Mouse (Mus musculus) heart, postnatal 0 days (tissue): ENCODE measurements at regions not wholly inside any gene's neighbourhood (a gene's known extent, or its start where the extent isn't known, plus 50 kb on each side); places are given as distances from the start of the nearest gene placed in this dataset.

Experiments used
- ATAC-seq: fragments of 200-750 bp; cut with Nextera tagmentation; 2 replicates; pipeline ENCODE4 v1.8.0; 2017; ENCODE audit warnings: low read depth, moderate number of reproducible peaks, moderate library complexity; ENCODE audit not compliant: insufficient read depth
- DNase-seq: peaks from one replicate; pipeline ENCODE4 v3.0.0-alpha.2; 2016; ENCODE audit warnings: low spot score
- H3K27ac ChIP-seq: fragments of 300-500 bp; sonication (generic); 2 replicates; pipeline ENCODE4 v1.5.1; 2014; ENCODE audit warnings: low read depth, mild to moderate bottlenecking
- H3K27me3 ChIP-seq: fragments of 300-500 bp; sonication (generic); 2 replicates; pipeline ENCODE4 v1.6.1; 2014; ENCODE audit warnings: low read length, mixed read lengths; ENCODE audit not compliant: control insufficient read depth, insufficient read depth
- H3K36me3 ChIP-seq: fragments of 300-500 bp; sonication (generic); replicated peaks from 2 replicates; pipeline ENCODE4 v1.6.1; 2014; ENCODE audit warnings: low read length, mixed read lengths; ENCODE audit not compliant: control insufficient read depth, insufficient read depth
- H3K4me1 ChIP-seq: fragments of 300-500 bp; sonication (generic); 2 replicates; pipeline ENCODE4 v1.6.1; 2014; ENCODE audit warnings: antibody characterized with exemption; ENCODE audit not compliant: control insufficient read depth, insufficient read depth
- H3K4me2 ChIP-seq: fragments of 300-500 bp; sonication (generic); 2 replicates; pipeline ENCODE4 v1.6.1; 2014; ENCODE audit warnings: low read depth, mild to moderate bottlenecking, low read length, moderate library complexity
- H3K4me3 ChIP-seq: fragments of 300-500 bp; sonication (generic); 2 replicates; pipeline ENCODE4 v1.5.1; 2014; ENCODE audit warnings: low read depth, low read length
- H3K9ac ChIP-seq: fragments of 300-500 bp; sonication (generic); replicated peaks from 2 replicates; pipeline ENCODE4 v1.6.1; 2014; ENCODE audit warnings: low read depth, low read length, mixed read lengths
- H3K9me3 ChIP-seq: fragments of 300-500 bp; sonication (generic); replicated peaks from 2 replicates; pipeline ENCODE4 v1.6.1; 2016; ENCODE audit warnings: low read length; ENCODE audit not compliant: control insufficient read depth
- CTCF ChIP-seq: IDR thresholded peaks from 2 replicates; pipeline ENCODE4 v1.5.1; 2016; ENCODE audit warnings: antibody characterized with exemption, control low read depth, low read depth
- EP300 ChIP-seq: IDR thresholded peaks from 2 replicates; pipeline ENCODE4 v1.6.1; 2016; ENCODE audit warnings: antibody characterized with exemption, low read depth
- WGBS: fragments of 180-500 bp; shearing (Covaris S2); extraction: QIAGEN DNeasy Blood & Tissue Kit; methylation state at CpG from one replicate; pipeline ENCODE4 v1.1.7; 2014; 5-methylcytosine and 5-hydroxymethylcytosine counted together

DNA sequence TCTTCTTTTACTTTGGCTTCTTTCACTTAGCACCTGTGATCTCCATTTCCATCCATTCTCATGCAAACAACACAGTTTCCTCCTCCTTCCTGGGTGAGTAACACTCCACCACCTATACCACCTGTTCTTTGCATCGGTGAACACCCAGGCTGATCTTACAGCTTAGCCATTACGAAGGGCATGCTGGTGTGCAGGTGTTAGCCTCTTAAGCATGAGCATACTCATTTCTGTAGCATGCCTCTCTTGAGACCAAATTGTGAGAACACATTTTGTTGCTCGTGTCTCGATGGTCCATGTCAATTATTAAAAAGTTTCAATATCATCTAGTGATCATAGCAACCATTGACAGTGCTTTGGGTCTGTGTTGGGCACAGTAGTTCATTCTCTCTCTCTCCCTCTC lies 80.8 kb downstream of the Gm33543 start:
- Histone ChIP-seq H3K27ac (no peak overlapping the region), H3K4me3 (no peak overlapping the region), H3K9me3 (no peaks in the 10 kb centered on the region), H3K36me3 (no peaks in the 10 kb centered on the region), H3K9ac (no peak overlapping the region), H3K27me3 (no peaks in the 10 kb centered on the region), H3K4me2 (no peak overlapping the region), H3K4me1 (no peaks in the 10 kb centered on the region)
- no peak for ATAC-seq
- WGBS = 88% methylated on average over 4 of the region's 4 CpGs
- TF ChIP-seq EP300 (no peak), CTCF (no peak)
- no peak for DNase-seq

DNA sequence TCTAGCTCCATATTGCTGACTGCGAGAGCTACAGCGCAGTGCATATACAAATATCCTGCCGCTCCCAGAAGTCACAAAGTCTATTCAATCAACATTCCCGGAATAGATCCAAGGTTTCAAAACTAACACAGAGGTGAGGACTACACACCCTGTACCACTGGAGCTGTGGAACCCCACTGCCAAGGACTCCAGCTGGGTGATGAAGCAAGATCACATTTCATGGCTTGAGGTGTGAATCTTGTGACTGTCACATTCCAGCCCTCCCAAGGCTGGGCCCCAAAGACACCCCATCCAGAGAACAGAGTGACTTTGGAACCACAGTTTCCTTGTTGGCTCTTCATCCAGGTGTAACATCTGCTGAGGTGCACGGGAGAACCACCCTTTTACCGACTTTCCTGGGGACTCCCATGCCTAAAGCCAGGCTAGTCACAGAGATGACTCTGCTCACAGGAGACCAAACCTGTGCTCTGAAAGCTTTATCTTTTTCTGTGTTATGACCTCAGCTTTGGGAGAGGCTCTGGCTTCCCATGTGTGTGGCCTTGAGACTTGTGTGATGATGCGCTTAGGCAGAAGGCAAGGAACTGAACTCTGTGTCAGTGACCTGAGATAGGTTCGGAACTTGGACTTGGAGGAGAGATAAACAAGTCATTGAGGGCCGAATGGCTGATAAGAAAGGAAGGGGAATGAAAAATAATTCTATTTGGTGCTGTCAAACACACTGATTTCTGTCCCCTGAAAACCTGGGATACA lies 82.4 kb downstream of the Gm33543 start:
- 65% methylated on average over 9 of the region's 9 CpGs for WGBS
- H3K4me3 ChIP-seq = no peak overlapping the region
- no peaks in the 10 kb centered on the region for H3K4me1 ChIP-seq
- no peaks in the 10 kb centered on the region for H3K27me3 ChIP-seq
- DNase-seq (no peak), ATAC-seq (no peak)
- H3K27ac ChIP-seq = no peak overlapping the region
- TF ChIP-seq CTCF (no peak), EP300 (no peak)
- no peak overlapping the region for H3K9ac ChIP-seq
- no peak overlapping the region for H3K4me2 ChIP-seq
- no peaks in the 10 kb centered on the region for H3K9me3 ChIP-seq
- no peaks in the 10 kb centered on the region for H3K36me3 ChIP-seq

DNA sequence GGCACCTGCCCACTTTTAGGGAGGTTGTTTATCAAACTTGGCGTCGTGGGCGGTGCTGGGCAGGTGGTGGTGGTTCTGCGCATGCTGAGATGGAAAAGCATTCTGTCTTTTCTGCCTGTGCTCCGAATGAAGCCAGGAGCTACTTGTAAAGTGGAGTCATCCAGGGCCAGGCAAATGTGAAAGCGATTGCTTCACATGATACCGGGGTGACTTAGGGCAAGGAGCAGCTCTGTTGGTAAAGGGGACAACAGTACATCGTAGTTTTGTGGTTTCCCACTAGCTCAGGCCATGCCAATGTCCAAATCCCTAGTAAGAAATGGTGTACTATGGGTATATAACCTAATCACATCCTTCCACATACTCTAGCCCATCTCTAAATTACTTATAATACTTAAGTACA lies 84.5 kb downstream of the Gm33543 start:
- no peaks in the 10 kb centered on the region for H3K4me1 ChIP-seq
- no peaks in the 10 kb centered on the region for H3K9me3 ChIP-seq
- no peak overlapping the region for H3K4me2 ChIP-seq
- no peak for ATAC-seq
- H3K4me3 ChIP-seq = no peak overlapping the region
- no peaks in the 10 kb centered on the region for H3K36me3 ChIP-seq
- H3K27ac ChIP-seq = no peak overlapping the region
- no peak overlapping the region for H3K9ac ChIP-seq
- H3K27me3 ChIP-seq = no peaks in the 10 kb centered on the region
- WGBS = 87% methylated on average over 8 of the region's 8 CpGs
- no peak for DNase-seq
- no peak for TF ChIP-seq CTCF
- TF ChIP-seq EP300 = no peak

DNA sequence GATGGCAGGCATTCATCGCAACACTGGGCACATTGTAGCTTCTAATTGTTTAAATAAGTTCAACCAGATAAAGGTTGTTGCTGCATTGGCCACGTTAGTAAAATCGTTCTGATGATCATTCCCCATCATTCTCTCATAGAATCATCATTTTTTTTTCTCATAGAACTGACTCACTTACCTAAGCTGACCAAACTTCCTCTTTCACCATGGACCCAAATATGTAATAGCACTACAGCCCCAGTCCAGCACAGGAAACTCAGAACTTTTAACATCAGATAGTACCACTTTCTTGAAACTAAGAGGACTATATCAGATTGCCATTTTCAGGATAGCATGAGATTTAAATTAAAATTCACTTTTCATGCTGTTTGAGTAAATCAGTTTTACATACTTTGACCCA lies 82.2 kb upstream of the Anapc15-ps start:
- TF ChIP-seq CTCF (no peak), EP300 (no peak)
- H3K27me3 ChIP-seq = no peaks in the 10 kb centered on the region
- DNase-seq = no peak
- no peak for ATAC-seq
- H3K27ac ChIP-seq = no peak overlapping the region
- H3K36me3 ChIP-seq = no peaks in the 10 kb centered on the region
- no peak overlapping the region for H3K4me3 ChIP-seq
- H3K9me3 ChIP-seq = no peaks in the 10 kb centered on the region
- H3K4me1 ChIP-seq = no peaks in the 10 kb centered on the region
- no peak overlapping the region for H3K4me2 ChIP-seq
- 84% methylated on average over 3 of the region's 3 CpGs for WGBS
- no peak overlapping the region for H3K9ac ChIP-seq

DNA sequence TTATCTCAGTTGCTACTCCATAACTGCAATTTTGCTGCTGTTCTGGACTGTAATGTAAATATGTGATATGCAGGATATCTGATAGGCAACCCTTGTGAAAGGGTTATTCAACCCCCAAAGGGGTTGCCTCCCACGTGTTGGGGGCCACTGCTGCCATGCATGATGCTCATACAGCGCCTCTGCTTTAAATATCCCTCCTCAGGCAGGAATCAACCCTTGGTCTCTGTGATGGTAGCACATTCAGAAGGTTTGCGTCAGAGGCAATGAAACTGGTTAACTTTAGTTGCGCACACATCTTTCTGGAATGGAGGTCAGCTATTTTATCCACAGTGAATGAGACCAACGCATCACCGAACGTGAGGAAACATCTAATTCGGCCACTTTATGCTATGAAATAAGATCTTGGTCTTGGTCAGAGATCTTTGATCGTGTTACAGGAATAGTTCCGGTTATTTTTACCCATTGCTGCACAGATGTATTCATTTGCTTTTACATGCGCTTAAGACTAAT lies 80.2 kb upstream of the Anapc15-ps start:
- ATAC-seq (no peak), DNase-seq (no peak)
- Histone ChIP-seq H3K36me3 (no peaks in the 10 kb centered on the region), H3K27me3 (no peaks in the 10 kb centered on the region), H3K4me1 (no peaks in the 10 kb centered on the region), H3K4me3 (no peak overlapping the region), H3K27ac (no peak overlapping the region), H3K9ac (no peak overlapping the region), H3K4me2 (no peak overlapping the region), H3K9me3 (no peaks in the 10 kb centered on the region)
- WGBS = 87% methylated on average over 11 of the region's 11 CpGs
- TF ChIP-seq CTCF (no peak), EP300 (no peak)

DNA sequence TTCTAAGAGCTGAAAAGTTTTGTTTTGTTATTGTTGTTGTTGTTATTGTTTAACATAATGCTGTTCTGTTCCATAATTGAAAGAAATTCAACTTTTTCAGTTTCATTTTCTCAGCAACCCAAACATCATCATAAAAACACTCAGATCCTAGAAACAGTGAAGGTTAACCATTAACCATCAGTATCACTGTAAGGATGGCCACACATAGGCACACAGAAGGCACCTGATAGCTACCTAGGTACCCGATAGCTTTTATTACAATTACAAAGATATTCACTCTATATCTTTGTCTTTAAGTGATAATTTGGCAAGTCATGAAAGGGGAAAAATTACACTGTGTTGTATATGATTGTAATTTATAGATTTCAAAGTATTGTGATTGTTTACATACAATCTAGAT lies 75.1 kb upstream of the Anapc15-ps start:
- 93% methylated on average over 1 of the region's 1 CpGs for WGBS
- Histone ChIP-seq H3K9ac (no peak overlapping the region), H3K4me2 (no peak overlapping the region), H3K9me3 (no peaks in the 10 kb centered on the region), H3K4me3 (no peak overlapping the region), H3K27ac (no peak overlapping the region), H3K36me3 (no peaks in the 10 kb centered on the region), H3K27me3 (no peaks in the 10 kb centered on the region), H3K4me1 (peaks cover 8% of the 10 kb centered on the region)
- ATAC-seq (no peak), DNase-seq (no peak)
- TF ChIP-seq EP300 (no peak), CTCF (no peak)
